Mouse (Mus musculus): ENCODE results near the gene Grxcr1. TPM values are rescaled to one million over a fixed set of nuclear protein-coding genes. Genes with fewer than 3 reads are reported as not detected.

The Grxcr1 gene
- polyA plus RNA-seq, 2 experiments, result not detected

GRCm38 (mm10) chr5:68162503-68162902, 130.9 kb downstream of the Grxcr1 start:
- no peak for ATAC-seq (ENCODE audit: insufficient read depth)
- no peak for TF ChIP-seq CTCF (IDR thresholded peaks at IDR 0.05; ENCODE audit: low read depth)
- no peak for TF ChIP-seq EP300 (IDR thresholded peaks at IDR 0.05; ENCODE audit: low read depth)
- 27% methylated on average over 2 of the region's 2 CpGs for WGBS (ENCODE audit: insufficient replicate concordance)

GRCm38 (mm10) chr5:68165954-68166353, 134.3 kb downstream of the Grxcr1 start:
- 33% methylated on average over 7 of the region's 7 CpGs for WGBS (ENCODE audit: insufficient replicate concordance)
- Histone ChIP-seq H3K27ac (no peak overlapping the region), H3K4me1 (replicated peaks; ENCODE audit: control insufficient read depth in 2 of 2, insufficient read depth in 2 of 2, low read length in 1 of 2) (no peaks in the 10 kb centered on the region), H3K4me3 (ENCODE audit: insufficient read depth in 1 of 2, low read depth in 2 of 2, low read length in 2 of 2) (no peak overlapping the region), H3K4me2 (ENCODE audit: low read depth) (no peak overlapping the region), H3K27me3 (ENCODE audit: control insufficient read depth, insufficient read depth, low read length) (no peaks in the 10 kb centered on the region), H3K36me3 (replicated peaks; ENCODE audit: control insufficient read depth, insufficient read depth, low read depth) (no peaks in the 10 kb centered on the region), H3K9ac (replicated peaks) (no peak overlapping the region), H3K9me3 (ENCODE audit: control insufficient read depth, low read length) (no peaks in the 10 kb centered on the region)
- DNase-seq (ENCODE audit: low read depth in 3 of 3, low spot score in 3 of 3) (no peak), ATAC-seq (ENCODE audit: insufficient read depth) (no peak)
- TF ChIP-seq CTCF (IDR thresholded peaks at IDR 0.05; ENCODE audit: low read depth) (no peak), EP300 (IDR thresholded peaks at IDR 0.05; ENCODE audit: low read depth) (no peak)

More at GRCm38 (mm10) chr5:68162503-68162902, 130.9 kb downstream of the Grxcr1 start:
- DNase-seq (ENCODE audit: low read depth in 3 of 3, low spot score in 3 of 3), result no peak
- H3K4me2 ChIP-seq (ENCODE audit: low read depth), result no peak overlapping the region
- H3K4me3 ChIP-seq (ENCODE audit: insufficient read depth in 1 of 2, low read depth in 2 of 2, low read length in 2 of 2), result no peak overlapping the region
- no peaks in the 10 kb centered on the region for H3K27me3 ChIP-seq (ENCODE audit: control insufficient read depth, insufficient read depth, low read length)
- H3K9me3 ChIP-seq (ENCODE audit: control insufficient read depth, low read length), result no peaks in the 10 kb centered on the region
- H3K4me1 ChIP-seq (replicated peaks; ENCODE audit: control insufficient read depth in 2 of 2, insufficient read depth in 2 of 2, low read length in 1 of 2), result no peaks in the 10 kb centered on the region
- H3K27ac ChIP-seq, result no peak overlapping the region
- no peaks in the 10 kb centered on the region for H3K36me3 ChIP-seq (replicated peaks; ENCODE audit: control insufficient read depth, insufficient read depth, low read depth)
- no peak overlapping the region for H3K9ac ChIP-seq (replicated peaks)

Other genes starting within 250 kb of the Grxcr1 start
- 17.5 and 21.0 TPM in 2 replicates for gene Atp8a1, start 184.4 kb upstream of the Grxcr1 start, polyA plus RNA-seq (2012; rRNA removed)
- 42.5 and 43.6 TPM in 2 replicates for gene Atp8a1, start 184.4 kb upstream of the Grxcr1 start, polyA plus RNA-seq (2014; fragmentation: Nextera tagmentation; extraction: Ambion mirVana)
- not detected in 2 replicates for gene Gm5108, start 90.2 kb upstream of the Grxcr1 start, polyA plus RNA-seq (2012; rRNA removed)
- not detected in 2 replicates for gene Gm5108, start 90.2 kb upstream of the Grxcr1 start, polyA plus RNA-seq (2014; fragmentation: Nextera tagmentation; extraction: Ambion mirVana)
- gene Gm21905, start 85.4 kb upstream of the Grxcr1 start, polyA plus RNA-seq (2012; rRNA removed), result not detected in 2 replicates
- gene Gm21905, start 85.4 kb upstream of the Grxcr1 start, polyA plus RNA-seq (2014; fragmentation: Nextera tagmentation; extraction: Ambion mirVana), result not detected in 2 replicates